Mouse (Mus musculus) limb, embryonic 13.5 days (tissue): Measurements from ENCODE around the gene Rcn3. TPM values are rescaled to one million over a fixed set of nuclear protein-coding genes. Genes with fewer than 3 reads are reported as not detected.
"Not testable (repeated sequence)": the region's sequence is repeated elsewhere in the genome, so short reads cannot be mapped to it uniquely, and the experiment has no call there.

Source experiments
- ATAC-seq: fragments of 200-750 bp; cut with Nextera tagmentation; 2 replicates; pipeline ENCODE4 v1.8.0; 2017; ENCODE audit warnings: low read depth, moderate number of reproducible peaks, moderate TSS enrichment; ENCODE audit not compliant: low FRiP score
- H3K27ac ChIP-seq: fragments of 300-500 bp; sonication (generic); 2 replicates; pipeline ENCODE4 v1.5.1; 2015; ENCODE audit warnings: inconsistent platforms, mild to moderate bottlenecking, moderate library complexity
- H3K27me3 ChIP-seq: fragments of 300-500 bp; sonication (generic); 2 replicates; pipeline ENCODE4 v1.6.1; 2015; ENCODE audit warnings: mild to moderate bottlenecking, inconsistent platforms
- H3K36me3 ChIP-seq: fragments of 300-500 bp; sonication (generic); 2 replicates; pipeline ENCODE4 v1.6.1; 2015; ENCODE audit warnings: inconsistent platforms, mild to moderate bottlenecking, moderate library complexity
- H3K4me1 ChIP-seq: fragments of 300-500 bp; sonication (generic); 2 replicates; pipeline ENCODE4 v1.6.1; 2015; ENCODE audit warnings: inconsistent platforms
- H3K4me2 ChIP-seq: fragments of 300-500 bp; sonication (generic); replicated peaks from 2 replicates; pipeline ENCODE4 v1.6.1; 2015; ENCODE audit warnings: inconsistent platforms, mild to moderate bottlenecking, moderate library complexity
- H3K4me3 ChIP-seq: fragments of 300-500 bp; sonication (generic); 2 replicates; pipeline ENCODE4 v1.5.1; 2015; ENCODE audit warnings: moderate library complexity, mild to moderate bottlenecking, inconsistent platforms
- H3K9ac ChIP-seq: fragments of 300-500 bp; sonication (generic); 2 replicates; pipeline ENCODE4 v1.6.1; 2015; ENCODE audit warnings: mild to moderate bottlenecking, inconsistent platforms
- H3K9me3 ChIP-seq: fragments of 300-500 bp; sonication (generic); 2 replicates; pipeline ENCODE4 v1.6.1; 2016; ENCODE audit warnings: inconsistent platforms
- WGBS: fragments of 180-500 bp; shearing (Covaris S2); methylation state at CpG from one replicate; pipeline ENCODE4 v1.1.7; 2015; 5-methylcytosine and 5-hydroxymethylcytosine counted together
- polyA plus RNA-seq: library from polyadenylated mRNA; unstranded; fragments of >200 nt; fragmentation: Nextera tagmentation; extraction: Ambion mirVana; gene quantifications from 2 replicates; pipeline ENCODE4 v1.2.1, GENCODE M21; 2015

Gene Rcn3
- polyA plus RNA-seq, 1 experiment from 2014 or later, result 483 TPM

DNA sequence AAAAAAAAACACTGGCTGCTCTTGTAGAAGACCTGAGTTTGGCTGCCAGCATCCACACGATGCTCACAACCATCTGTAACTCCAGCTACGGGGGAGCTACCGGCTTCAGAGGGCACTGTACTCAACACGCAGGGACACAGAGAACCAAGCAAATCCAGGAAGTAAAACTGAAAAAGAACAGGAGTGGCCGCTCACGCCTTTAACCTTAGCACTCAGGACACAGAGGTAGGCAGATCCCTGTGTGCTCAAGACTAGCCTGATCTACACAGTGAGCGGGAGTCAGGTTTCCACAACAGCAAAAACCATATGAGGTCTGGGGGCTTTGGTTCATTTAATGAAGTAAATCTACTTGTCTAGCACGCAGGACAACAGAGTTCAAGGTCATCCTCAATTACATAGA lies 13.5 kb upstream of the Rcn3 start:
- no peaks in the 10 kb centered on the region for H3K36me3 ChIP-seq
- WGBS, result 69% methylated on average over 8 of the region's 8 CpGs
- peaks cover 24% of the 10 kb centered on the region for H3K4me1 ChIP-seq
- no peaks in the 10 kb centered on the region for H3K9me3 ChIP-seq
- H3K4me3 ChIP-seq, result no peak overlapping the region
- H3K9ac ChIP-seq, result no peak overlapping the region
- H3K27me3 ChIP-seq, result no peaks in the 10 kb centered on the region
- no peak overlapping the region for H3K27ac ChIP-seq
- no peak for ATAC-seq
- no peak overlapping the region for H3K4me2 ChIP-seq

DNA sequence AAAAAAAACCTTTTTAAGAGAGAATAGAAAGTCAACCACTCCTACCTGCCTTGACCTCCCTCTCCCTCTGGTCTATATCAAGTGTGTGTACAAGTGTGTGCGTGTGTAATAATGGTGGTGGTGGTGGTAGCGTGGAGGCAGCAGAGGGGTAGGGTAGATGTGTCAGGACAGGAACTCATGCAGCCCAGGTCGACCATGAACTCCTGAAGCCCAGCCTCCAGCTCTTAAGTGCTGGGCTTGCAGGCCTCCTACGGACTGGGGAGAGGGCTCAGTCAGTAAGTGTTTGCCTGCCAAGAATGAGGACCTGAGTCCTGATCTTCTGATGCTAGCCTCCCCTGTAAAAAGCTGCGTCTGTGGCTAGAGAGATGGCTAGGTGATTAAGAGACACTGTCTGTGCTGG lies 12.9 kb upstream of the Rcn3 start:
- Histone ChIP-seq H3K27me3 (no peaks in the 10 kb centered on the region), H3K9ac (no peak overlapping the region), H3K4me2 (no peak overlapping the region), H3K4me3 (no peak overlapping the region), H3K9me3 (no peaks in the 10 kb centered on the region), H3K4me1 (peaks cover 24% of the 10 kb centered on the region), H3K27ac (no peak overlapping the region), H3K36me3 (no peaks in the 10 kb centered on the region)
- WGBS, result 71% methylated on average over 5 of the region's 5 CpGs
- ATAC-seq, result no peak

DNA sequence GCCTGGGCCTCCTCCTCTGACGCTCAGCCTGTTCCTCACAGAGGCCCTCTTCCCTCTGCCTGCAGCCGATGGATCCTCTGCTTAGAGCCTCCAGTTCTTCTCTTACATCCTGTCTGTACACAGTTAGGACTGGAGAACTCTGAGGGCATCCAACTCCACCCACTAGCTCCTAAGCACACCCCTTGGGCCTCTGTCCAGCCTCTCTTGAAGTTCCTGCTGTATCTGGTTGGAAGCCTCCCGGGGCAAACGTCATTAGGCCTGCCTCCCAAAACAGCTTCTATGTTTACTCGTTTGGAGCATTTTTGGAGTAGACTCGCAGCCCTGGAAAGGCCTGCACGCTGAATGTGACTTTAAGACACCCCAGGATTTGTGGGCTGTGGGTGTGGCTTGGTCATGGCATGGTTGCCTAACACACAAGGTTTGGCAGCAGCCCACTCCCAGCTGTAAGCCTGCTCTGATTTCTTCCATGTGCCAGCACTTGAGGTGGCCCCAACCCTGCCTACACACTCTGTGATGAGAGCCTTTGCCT lies 11.7 kb upstream of the Rcn3 start, which contains the start of gene Fcgrt:
Gene Fcgrt (minus strand): TSS at position 200 of the 529 bp plus-strand sequence.
- H3K9me3 ChIP-seq, result no peaks in the 10 kb centered on the region
- peak within 1 kb of the TSS; percentile 61 for H3K9ac ChIP-seq
- peaks cover 2% of the 10 kb centered on the region for H3K36me3 ChIP-seq
- peak within 1 kb of the TSS; percentile 34 for H3K4me3 ChIP-seq
- peak within 1 kb of the TSS; percentile 59 for H3K4me2 ChIP-seq
- no peaks in the 10 kb centered on the region for H3K27me3 ChIP-seq
- ATAC-seq, result peak; percentile 90
- 33% methylated on average over 7 of the region's 7 CpGs for WGBS
- peak within 1 kb of the TSS; percentile 92 for H3K27ac ChIP-seq
- H3K4me1 ChIP-seq, result peaks cover 24% of the 10 kb centered on the region

DNA sequence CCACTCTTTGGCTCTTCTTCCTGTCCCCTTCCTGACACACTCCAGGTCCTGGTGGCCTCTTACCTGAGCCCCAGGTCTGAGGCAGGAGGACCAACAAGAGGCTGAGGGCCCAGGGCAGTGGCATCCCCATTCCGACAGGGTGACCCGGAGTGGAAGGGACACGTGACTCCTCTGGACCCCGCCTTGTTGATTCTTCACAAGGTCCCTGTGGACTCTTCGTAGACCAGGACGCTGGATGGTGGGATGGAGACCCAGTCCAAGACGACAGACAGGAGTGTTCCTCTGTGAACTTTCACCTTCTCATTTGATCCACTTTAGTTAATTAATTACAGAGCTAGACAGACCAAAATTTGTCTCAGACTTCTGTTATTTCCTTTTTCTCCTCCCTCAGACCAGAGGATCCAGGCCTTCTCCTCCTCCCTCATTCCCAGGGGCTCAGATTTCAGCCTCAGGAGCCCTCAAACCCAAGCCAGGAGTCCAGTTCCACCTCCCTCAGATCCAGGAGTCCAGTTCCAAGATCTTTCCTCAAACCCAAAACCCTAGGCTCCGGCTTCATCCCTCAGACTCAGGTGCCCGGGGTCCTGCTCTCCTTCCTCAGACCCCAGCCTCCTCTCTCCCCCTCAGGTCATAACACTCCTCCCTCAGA lies 11.0 kb upstream of the Rcn3 start:
- ATAC-seq, result no peak
- Histone ChIP-seq H3K4me3 (peak overlapping the region; percentile 34), H3K9ac (peak overlapping the region; percentile 61), H3K4me1 (peaks cover 24% of the 10 kb centered on the region), H3K4me2 (peak overlapping the region; percentile 59), H3K27me3 (no peaks in the 10 kb centered on the region), H3K9me3 (no peaks in the 10 kb centered on the region), H3K36me3 (peaks cover 9% of the 10 kb centered on the region), H3K27ac (peak overlapping the region; percentile 92)
- WGBS, result 66% methylated on average over 9 of the region's 9 CpGs

DNA sequence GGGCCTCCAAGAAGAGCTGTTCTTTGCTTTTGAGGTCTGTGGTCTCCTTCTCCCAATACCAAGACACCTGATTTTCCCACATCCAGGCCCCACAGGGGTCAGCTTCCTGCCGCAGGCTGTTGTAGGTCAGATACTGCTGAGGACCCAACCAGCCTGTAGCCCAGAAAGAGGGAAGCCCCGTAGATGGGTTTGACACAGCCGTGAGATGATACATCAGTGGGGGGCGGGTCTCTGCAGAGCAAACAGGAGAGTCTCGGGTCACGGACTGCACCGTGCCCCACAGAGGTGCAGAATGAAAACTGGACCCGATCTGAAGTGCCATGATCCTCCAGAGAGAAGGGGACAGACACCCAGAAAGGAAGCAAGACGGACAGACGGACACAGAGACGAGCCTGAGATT lies 10.4 kb upstream of the Rcn3 start:
- Histone ChIP-seq H3K9me3 (no peaks in the 10 kb centered on the region), H3K27ac (no peak overlapping the region), H3K9ac (no peak overlapping the region; the same call in 1 of the 2 replicates), H3K36me3 (peaks cover 10% of the 10 kb centered on the region), H3K4me2 (peak overlapping the region; percentile 59), H3K4me3 (peak overlapping the region; percentile 34; the same call in 1 of the 2 replicates), H3K4me1 (peaks cover 24% of the 10 kb centered on the region), H3K27me3 (no peaks in the 10 kb centered on the region)
- 87% methylated on average over 11 of the region's 11 CpGs for WGBS
- ATAC-seq, result no peak

DNA sequence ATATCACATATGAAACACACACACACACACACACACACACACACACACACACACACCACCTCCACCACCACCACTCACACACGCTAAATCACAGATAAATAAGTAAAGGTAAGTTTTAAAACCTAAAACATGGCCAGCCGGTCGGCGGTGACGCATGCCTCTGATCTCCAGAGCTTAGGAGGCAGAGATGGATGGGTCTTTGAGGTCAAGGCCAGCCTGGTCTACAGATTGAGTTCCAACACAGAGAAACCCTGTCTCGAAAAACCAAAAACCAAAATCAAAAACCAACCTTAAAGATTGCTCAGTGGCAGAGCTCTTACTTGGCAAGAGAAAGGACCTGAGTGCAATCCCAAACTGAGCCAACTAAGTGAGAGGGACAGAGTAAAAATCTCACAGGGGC lies 8.0 kb upstream of the Rcn3 start:
- no peak overlapping the region for H3K4me3 ChIP-seq
- no peaks in the 10 kb centered on the region for H3K9me3 ChIP-seq
- no peak overlapping the region for H3K27ac ChIP-seq
- H3K9ac ChIP-seq, result no peak overlapping the region
- WGBS, result 89% methylated on average over 6 of the region's 6 CpGs
- H3K36me3 ChIP-seq, result peaks cover 15% of the 10 kb centered on the region
- H3K4me1 ChIP-seq, result peaks cover 26% of the 10 kb centered on the region
- ATAC-seq, result no peak
- H3K4me2 ChIP-seq, result no peak overlapping the region
- H3K27me3 ChIP-seq, result no peaks in the 10 kb centered on the region

DNA sequence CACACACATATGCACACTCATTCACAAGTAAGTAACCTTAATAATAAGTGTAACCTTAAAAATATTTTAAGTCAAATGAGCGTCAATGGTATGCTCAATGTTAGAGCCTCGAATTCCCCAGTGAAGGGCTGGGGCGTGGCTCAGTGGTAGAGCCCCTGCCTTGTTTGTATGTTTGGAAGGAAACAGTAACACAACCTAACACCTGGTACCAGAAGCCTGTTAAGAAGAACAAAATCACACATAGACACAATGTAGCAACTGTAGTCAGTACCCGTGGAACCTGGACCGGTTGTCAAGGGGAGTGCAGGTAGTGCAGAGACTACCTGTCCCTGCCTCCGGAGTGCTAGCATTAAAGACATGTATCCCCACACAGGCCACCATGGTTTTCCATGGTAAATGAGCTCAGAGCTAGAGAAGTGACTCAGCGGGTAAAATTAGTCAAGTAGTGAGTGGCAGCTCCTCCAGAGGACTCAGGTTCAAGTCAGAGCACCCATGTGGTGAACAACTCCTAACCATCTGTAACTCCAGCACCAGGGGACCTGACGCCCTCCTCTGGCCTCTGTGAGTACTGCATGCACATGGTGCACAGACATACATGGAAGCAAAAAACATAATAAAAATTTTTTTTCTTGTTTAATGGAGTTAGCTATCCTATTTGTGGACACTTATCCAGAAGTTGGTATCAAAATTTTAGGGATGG lies 6.7 kb upstream of the Rcn3 start:
- no peaks in the 10 kb centered on the region for H3K27me3 ChIP-seq
- H3K9me3 ChIP-seq, result no peaks in the 10 kb centered on the region
- H3K4me1 ChIP-seq, result peaks cover 30% of the 10 kb centered on the region
- H3K36me3 ChIP-seq, result peaks cover 16% of the 10 kb centered on the region
- no peak overlapping the region for H3K27ac ChIP-seq
- H3K4me2 ChIP-seq, result no peak overlapping the region
- H3K9ac ChIP-seq, result no peak overlapping the region
- H3K4me3 ChIP-seq, result no peak overlapping the region
- WGBS, result 91% methylated on average over 8 of the region's 8 CpGs
- no peak for ATAC-seq

DNA sequence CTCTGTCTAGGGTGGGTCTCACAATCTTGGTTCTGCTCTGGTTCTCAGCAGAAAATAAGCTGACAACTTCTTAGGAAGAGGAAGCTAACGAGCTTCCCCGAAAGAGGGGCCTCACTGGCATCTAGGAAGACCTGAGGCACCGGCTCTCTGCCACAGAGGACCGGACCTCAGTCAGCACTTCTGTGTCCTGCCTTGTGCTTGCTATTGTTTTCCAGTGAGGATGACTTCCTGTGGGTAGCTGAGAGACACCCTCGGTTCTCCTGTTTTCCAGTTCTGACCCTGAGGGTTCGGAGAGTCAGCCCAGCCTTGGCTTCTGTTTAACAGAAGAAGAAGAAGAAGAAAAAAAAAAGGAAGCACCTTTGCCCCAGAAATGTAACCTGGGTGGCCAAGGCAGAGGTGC lies 5.5 kb upstream of the Rcn3 start:
- Histone ChIP-seq H3K27ac (no peak overlapping the region), H3K4me1 (peaks cover 31% of the 10 kb centered on the region), H3K4me3 (no peak overlapping the region), H3K9me3 (no peaks in the 10 kb centered on the region), H3K9ac (no peak overlapping the region), H3K36me3 (peaks cover 16% of the 10 kb centered on the region), H3K4me2 (no peak overlapping the region), H3K27me3 (no peaks in the 10 kb centered on the region)
- no peak for ATAC-seq
- WGBS, result 62% methylated on average over 6 of the region's 6 CpGs

DNA sequence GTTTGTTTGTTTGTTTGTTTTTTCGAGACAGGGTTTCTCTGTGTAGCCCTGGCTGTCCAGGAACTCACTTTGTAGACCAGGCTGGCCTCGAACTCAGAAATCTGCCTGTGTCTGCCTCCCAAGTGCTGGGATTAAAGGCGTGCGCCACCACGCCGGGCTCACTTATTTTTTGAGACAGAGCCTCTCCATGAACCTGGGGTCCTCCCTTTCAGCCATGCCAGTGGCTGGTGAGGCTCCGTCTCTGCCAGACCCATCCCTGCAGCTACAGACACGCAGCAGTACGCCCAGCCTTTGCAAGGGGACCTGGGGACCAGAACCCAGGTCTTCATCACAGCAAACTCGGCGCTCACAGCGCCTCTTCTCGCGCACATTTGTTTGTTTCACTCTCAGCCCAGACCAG lies 3.9 kb upstream of the Rcn3 start:
- H3K4me2 ChIP-seq, H3K27me3 ChIP-seq, H3K9ac ChIP-seq, ATAC-seq, H3K27ac ChIP-seq, H3K4me3 ChIP-seq, H3K9me3 ChIP-seq: not testable (repeated sequence)
- H3K4me1 ChIP-seq, result peaks cover 27% of the 10 kb centered on the region
- WGBS, result 96% methylated on average over 14 of the region's 14 CpGs
- peaks cover 16% of the 10 kb centered on the region for H3K36me3 ChIP-seq

DNA sequence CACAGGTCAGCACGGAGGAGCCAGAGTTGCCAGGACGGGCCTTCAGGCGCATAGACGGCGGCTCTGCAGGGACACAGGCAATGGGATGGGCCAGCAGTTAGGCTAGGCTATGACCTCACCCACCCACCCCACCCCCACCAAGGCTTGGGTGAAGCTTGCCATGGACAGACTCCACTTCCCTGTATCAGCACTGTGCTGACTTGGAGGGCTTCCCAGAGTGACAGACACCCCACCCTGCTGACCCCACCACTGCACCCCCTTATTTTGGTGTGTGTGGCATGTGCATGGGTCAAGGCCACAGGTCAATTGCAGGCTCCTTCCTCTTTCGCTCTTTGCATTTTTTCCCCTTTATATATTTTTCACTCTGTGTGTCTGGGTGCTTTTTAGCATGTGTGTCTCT lies 3.3 kb upstream of the Rcn3 start:
- Histone ChIP-seq H3K4me2 (no peak overlapping the region), H3K9me3 (no peaks in the 10 kb centered on the region), H3K27ac (no peak overlapping the region), H3K36me3 (peaks cover 17% of the 10 kb centered on the region), H3K27me3 (no peaks in the 10 kb centered on the region), H3K4me1 (peaks cover 33% of the 10 kb centered on the region), H3K4me3 (no peak overlapping the region), H3K9ac (no peak overlapping the region)
- no peak for ATAC-seq
- 82% methylated on average over 6 of the region's 6 CpGs for WGBS

DNA sequence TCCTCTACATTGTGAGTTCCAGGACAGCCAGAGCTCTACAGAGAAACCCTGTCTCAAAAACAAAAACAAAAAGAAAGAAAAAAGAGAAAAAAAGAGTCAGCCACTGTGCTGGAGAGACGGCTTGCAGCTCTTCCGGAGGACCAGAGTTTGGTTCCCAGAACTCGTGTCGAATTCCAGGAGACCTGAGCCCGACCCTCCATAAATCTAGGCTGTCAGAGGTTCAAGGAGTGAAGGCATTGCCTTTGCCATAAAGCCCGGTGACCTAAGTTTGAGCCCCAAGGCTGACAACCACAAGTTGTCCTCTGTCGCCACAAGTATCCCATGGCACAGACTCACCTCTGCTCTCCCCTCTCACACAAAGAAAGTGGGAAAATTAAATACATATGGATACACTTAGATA lies 2.1 kb upstream of the Rcn3 start:
- H3K4me1 ChIP-seq, result peaks cover 40% of the 10 kb centered on the region
- peak overlapping the region; percentile 74 for H3K4me2 ChIP-seq
- no peak for ATAC-seq
- H3K9ac ChIP-seq, result peak overlapping the region; percentile 50; the same call in 1 of the 2 replicates
- peaks cover 26% of the 10 kb centered on the region for H3K36me3 ChIP-seq
- no peaks in the 10 kb centered on the region for H3K27me3 ChIP-seq
- H3K9me3 ChIP-seq, result no peaks in the 10 kb centered on the region
- no peak overlapping the region for H3K4me3 ChIP-seq
- peak overlapping the region; percentile 96 for H3K27ac ChIP-seq
- 5% methylated on average over 7 of the region's 7 CpGs for WGBS

DNA sequence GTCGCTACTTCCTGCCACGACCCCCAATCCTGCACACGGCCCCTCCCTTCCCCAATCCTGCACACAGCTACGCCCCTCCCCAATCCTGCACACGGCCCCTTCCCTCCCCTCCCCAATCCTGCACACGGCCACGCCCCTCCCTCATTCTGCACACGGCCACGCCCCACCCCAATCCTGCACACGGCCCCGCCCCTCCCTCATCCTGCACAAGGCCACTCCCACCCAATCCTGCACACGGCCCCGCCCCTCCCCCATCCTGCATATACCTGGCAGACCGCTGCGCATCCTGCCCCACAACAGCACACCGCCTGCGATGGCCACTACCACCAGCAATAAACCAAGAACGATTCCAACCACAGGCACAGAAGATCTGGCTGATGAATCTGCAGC lies 1.5 kb upstream of the Rcn3 start:
- no peak for ATAC-seq
- peaks cover 27% of the 10 kb centered on the region for H3K36me3 ChIP-seq
- H3K4me3 ChIP-seq, result no peak overlapping the region
- peaks cover 40% of the 10 kb centered on the region for H3K4me1 ChIP-seq
- no peak overlapping the region for H3K9ac ChIP-seq
- peak overlapping the region; percentile 74 for H3K4me2 ChIP-seq
- H3K27me3 ChIP-seq, result no peaks in the 10 kb centered on the region
- peak overlapping the region; percentile 96 for H3K27ac ChIP-seq
- WGBS, result 25% methylated on average over 18 of the region's 18 CpGs
- no peaks in the 10 kb centered on the region for H3K9me3 ChIP-seq
